In the genomic region with DNA sequence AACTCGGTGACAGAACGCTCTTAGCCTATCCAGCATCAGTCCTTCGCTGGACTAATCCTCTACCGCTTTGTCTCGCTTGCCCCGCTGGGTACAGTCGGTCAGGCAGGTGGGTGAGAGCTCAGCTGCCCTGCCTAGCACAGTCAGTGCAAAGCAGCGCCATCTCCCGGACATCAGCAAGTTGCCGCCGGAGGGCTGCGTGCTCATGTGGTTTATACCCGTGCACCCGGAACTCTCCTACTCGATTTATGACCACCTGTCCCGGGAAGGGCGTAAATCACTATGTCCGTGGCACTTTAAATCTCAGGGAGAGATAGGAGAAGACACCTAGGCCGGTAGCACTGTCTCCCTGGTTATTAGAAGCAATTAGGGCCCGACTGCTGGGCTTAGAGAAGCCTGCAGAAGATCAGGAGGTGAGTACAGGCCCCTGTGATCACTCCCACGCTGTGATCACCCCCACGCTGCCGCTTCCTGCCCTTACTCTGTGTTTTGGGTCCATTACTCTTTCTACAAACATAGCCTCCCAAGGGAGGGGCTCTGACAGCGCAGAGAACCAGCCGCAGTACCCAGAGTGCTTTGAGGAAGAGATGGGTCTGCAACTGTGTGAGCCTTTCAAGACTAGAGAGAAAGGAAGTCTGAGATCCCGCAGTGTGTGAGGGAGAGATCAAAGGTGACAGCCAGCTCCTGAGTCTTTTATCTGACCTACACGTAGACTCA, we compare ENCODE assay signal across 9 mouse cellular contexts. TPM values are rescaled to one million over a fixed set of nuclear protein-coding genes. Genes with fewer than 3 reads are reported as not detected.
DNase-seq lines count a peak whose midpoint lies in the region; ATAC-seq lines count a peak whose summit lies in the region.
"Had no signal": no experiment of that assay in that cellular context is flagged by ENCODE, and none has a peak within 500 bp of the region (broad histone marks: within the 10 kb centered on the region; RNA-seq: fewer than 3 reads in every experiment).

No protein-coding gene starts in this region.

- no peaks in the 10 kb centered on the region for H3K27me3 ChIP-seq in midbrain, embryonic 11.5 days (ENCODE audit: control insufficient read depth, insufficient read depth, low read length)
- H3K27me3 ChIP-seq in stomach, embryonic 14.5 days (ENCODE audit: control insufficient read depth, insufficient read depth, low read length), result no peaks in the 10 kb centered on the region; the same call in 1 of the 2 replicates

- intact Hi-C loops in heart, postnatal 36 days (cut with DNase I), result loop anchor here (5.0 kb wide), 1 partner anchor 526 kb away; no protein-coding TSS in a partner anchor

- H3K4me3 ChIP-seq in midbrain, embryonic 11.5 days (ENCODE audit: low read depth, low read length), result no peak overlapping the region
- H3K4me3 ChIP-seq in stomach, embryonic 14.5 days (ENCODE audit: low read depth, low read length), result no peak overlapping the region
- H3K4me3 ChIP-seq: erythroblast, embryonic 14.5 days had no signal

- no peak overlapping the region for H3K4me2 ChIP-seq in midbrain, embryonic 11.5 days
- no peak overlapping the region for H3K4me2 ChIP-seq in stomach, embryonic 14.5 days (replicated peaks; ENCODE audit: low read depth, low read length)

- 14% methylated on average over 27 of the region's 27 CpGs for WGBS in large intestine, adult 2 months
- 23% methylated on average over 27 of the region's 27 CpGs for WGBS in midbrain, embryonic 11.5 days
- 16% methylated on average over 27 of the region's 27 CpGs for WGBS in stomach, embryonic 14.5 days

- no peaks in the 10 kb centered on the region for H3K9me3 ChIP-seq in midbrain, embryonic 11.5 days (ENCODE audit: control insufficient read depth, low read length)
- H3K9me3 ChIP-seq in stomach, embryonic 14.5 days (ENCODE audit: control insufficient read depth, low read depth, low read length), result 0 out of 2 replicates have a peak, but pooled peaks cover 2% of the 10 kb centered on the region

- peak; percentile 67 for ATAC-seq in midbrain, embryonic 11.5 days (ENCODE audit: low FRiP score)
- ATAC-seq in stomach, embryonic 14.5 days (ENCODE audit: insufficient number of reproducible peaks, insufficient read depth, low FRiP score, low read depth), result no peak
- no peak for ATAC-seq in frontal cortex, adult (ENCODE audit: low TSS enrichment)

- no peaks in the 10 kb centered on the region for H3K4me1 ChIP-seq in midbrain, embryonic 11.5 days (ENCODE audit: control insufficient read depth, insufficient read depth, low read length)
- no peaks in the 10 kb centered on the region for H3K4me1 ChIP-seq in stomach, embryonic 14.5 days (ENCODE audit: control insufficient read depth, insufficient read depth, low read length)

- peak; percentile 13 for DNase-seq in right cerebral cortex, postnatal 25 days
- no peak for DNase-seq in right cerebral cortex, adult 18-20 months
- DNase-seq in embryo, embryonic 11.5 days (ENCODE audit: low read depth, low spot score), result peak; percentile 43
- DNase-seq in heart, postnatal 36 days, result peak; percentile 27 to 43
- DNase-seq in large intestine, adult 2 months (ENCODE audit: low read depth, low spot score), result peak; percentile 42
- peak; percentile 87 for DNase-seq in midbrain, embryonic 11.5 days (ENCODE audit: low spot score, missing footprints)

- no peak overlapping the region for H3K9ac ChIP-seq in midbrain, embryonic 11.5 days (ENCODE audit: low read length)
- peak overlapping the region; percentile 3; the same call in 1 of the 2 replicates for H3K9ac ChIP-seq in stomach, embryonic 14.5 days (replicated peaks; ENCODE audit: low read depth, low read length)

- no peaks in the 10 kb centered on the region for H3K36me3 ChIP-seq in midbrain, embryonic 11.5 days (ENCODE audit: control insufficient read depth, insufficient read depth, low read length)
- no peaks in the 10 kb centered on the region for H3K36me3 ChIP-seq in stomach, embryonic 14.5 days (ENCODE audit: control insufficient read depth, insufficient read depth, low read length)

- no peak overlapping the region for H3K27ac ChIP-seq in midbrain, embryonic 11.5 days (ENCODE audit: low read depth, low read length)
- H3K27ac ChIP-seq in stomach, embryonic 14.5 days (ENCODE audit: low read length), result no peak overlapping the region

RNA-seq across cellular contexts. Expression of gene Marc1, which starts 17.8 kb away (rescaled TPM):
- total RNA-seq in heart, postnatal 36 days (2021), result not detected
- polyA plus RNA-seq in large intestine, adult 2 months (2012; rRNA removed), result 0.95 and 1.3 TPM in 2 replicates
- not detected in 2 replicates for polyA plus RNA-seq in midbrain, embryonic 11.5 days (2014; fragmentation: Nextera tagmentation; extraction: Ambion mirVana)
- polyA plus RNA-seq in stomach, embryonic 14.5 days (2014; fragmentation: Nextera tagmentation; extraction: Ambion mirVana), result 0.20 TPM in 1 of 2 replicates, not detected in the other
- polyA plus RNA-seq: erythroblast, embryonic 14.5 days had no signal

RNA-seq across cellular contexts. Expression of gene Marc2, which starts 52.9 kb away (rescaled TPM):
- total RNA-seq in heart, postnatal 36 days (2021), result 100 to 1,000 TPM; 127 to 136 TPM
- polyA plus RNA-seq in large intestine, adult 2 months (2012; rRNA removed), result 148 and 175 TPM in 2 replicates
- polyA plus RNA-seq in midbrain, embryonic 11.5 days (2014; fragmentation: Nextera tagmentation; extraction: Ambion mirVana), result 107 and 110 TPM in 2 replicates
- 174 and 197 TPM in 2 replicates for polyA plus RNA-seq in stomach, embryonic 14.5 days (2014; fragmentation: Nextera tagmentation; extraction: Ambion mirVana)
